In the genomic region with DNA sequence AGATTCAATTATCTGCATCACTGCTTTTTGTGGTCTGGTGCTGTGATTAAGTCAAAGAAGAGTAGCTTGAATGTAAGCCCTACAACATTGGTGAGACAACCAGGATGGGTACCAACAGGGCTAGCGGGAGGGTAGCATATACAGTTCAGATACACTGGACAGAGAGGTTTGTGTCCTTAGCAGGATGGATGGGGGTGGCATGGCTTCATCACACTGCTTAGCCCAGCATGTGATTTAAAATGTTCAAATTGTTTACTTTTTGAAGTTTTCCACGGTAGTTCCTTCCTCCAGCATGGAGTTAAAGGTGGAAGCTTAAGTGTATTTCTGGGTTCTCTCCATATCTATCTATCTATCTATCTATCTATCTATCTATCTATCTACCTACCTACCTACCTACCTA, we compare ENCODE assay signal across 23 mouse cellular contexts. TPM values are rescaled to one million over a fixed set of nuclear protein-coding genes. Genes with fewer than 3 reads are reported as not detected.
"Had no signal": no experiment of that assay in that cellular context is flagged by ENCODE, and none has a peak within 500 bp of the region (broad histone marks: within the 10 kb centered on the region; RNA-seq: fewer than 3 reads in every experiment).

No protein-coding gene starts in this region.

- DNase-seq: liver, embryonic 13.5 days; lung, adult 2 months; lung, postnatal 14 days; right cerebral cortex, postnatal 14 days; thymus, postnatal 25 days; thymus, postnatal 4 days had no signal

- H3K27ac ChIP-seq: liver, embryonic 13.5 days; liver, embryonic 15.5 days; lung, embryonic 15.5 days; macrophage; midbrain, embryonic 13.5 days; midbrain, embryonic 15.5 days; neural tube, embryonic 13.5 days; stomach, embryonic 15.5 days; stomach, postnatal 0 days had no signal

- H3K27me3 ChIP-seq: liver, embryonic 13.5 days; liver, embryonic 15.5 days; lung, embryonic 15.5 days; midbrain, embryonic 13.5 days; midbrain, embryonic 15.5 days; neural tube, embryonic 13.5 days; stomach, embryonic 15.5 days had no signal

- H3K36me3 ChIP-seq: liver, embryonic 13.5 days; liver, embryonic 15.5 days; lung, embryonic 15.5 days; midbrain, embryonic 13.5 days; midbrain, embryonic 15.5 days; neural tube, embryonic 13.5 days; stomach, embryonic 15.5 days had no signal

- H3K9me3 ChIP-seq: liver, embryonic 15.5 days; stomach, embryonic 15.5 days had no signal

- H3K4me3 ChIP-seq: liver, embryonic 13.5 days; liver, embryonic 15.5 days; lung, embryonic 15.5 days; megakaryocyte, embryonic 14.5 days; midbrain, embryonic 13.5 days; midbrain, embryonic 15.5 days; neural tube, embryonic 13.5 days; stomach, embryonic 15.5 days had no signal

- H3K4me1 ChIP-seq: liver, embryonic 13.5 days; liver, embryonic 15.5 days; lung, embryonic 15.5 days; midbrain, embryonic 13.5 days; midbrain, embryonic 15.5 days; neural tube, embryonic 13.5 days; stomach, embryonic 15.5 days had no signal

RNA-seq across cellular contexts. Expression of gene Trpm8, which starts 11.7 kb away (rescaled TPM):
- total RNA-seq: megakaryocyte progenitor cell, adult 5-6 weeks; monocyte, adult 5-6 weeks; neutrophil, adult 5-6 weeks had no signal
- polyA plus RNA-seq: liver, embryonic 13.5 days; liver, embryonic 15.5 days; liver, postnatal 0 days; lung, adult 2 months; lung, postnatal 0 days; macrophage; midbrain, embryonic 11.5 days; neural tube, embryonic 11.5 days; spleen, adult 2 months; stomach, embryonic 15.5 days had no signal
